Mouse (Mus musculus) thymus, postnatal 10 days (tissue): ENCODE measurements around the gene Lhfpl4.

Experiments used
- DNase-seq, 2 experiments: peaks; one replicate each; pipeline ENCODE4 v3.0.0; 2021; ENCODE audit warnings: low spot score in 2 of 2

Gene Lhfpl4

DNA sequence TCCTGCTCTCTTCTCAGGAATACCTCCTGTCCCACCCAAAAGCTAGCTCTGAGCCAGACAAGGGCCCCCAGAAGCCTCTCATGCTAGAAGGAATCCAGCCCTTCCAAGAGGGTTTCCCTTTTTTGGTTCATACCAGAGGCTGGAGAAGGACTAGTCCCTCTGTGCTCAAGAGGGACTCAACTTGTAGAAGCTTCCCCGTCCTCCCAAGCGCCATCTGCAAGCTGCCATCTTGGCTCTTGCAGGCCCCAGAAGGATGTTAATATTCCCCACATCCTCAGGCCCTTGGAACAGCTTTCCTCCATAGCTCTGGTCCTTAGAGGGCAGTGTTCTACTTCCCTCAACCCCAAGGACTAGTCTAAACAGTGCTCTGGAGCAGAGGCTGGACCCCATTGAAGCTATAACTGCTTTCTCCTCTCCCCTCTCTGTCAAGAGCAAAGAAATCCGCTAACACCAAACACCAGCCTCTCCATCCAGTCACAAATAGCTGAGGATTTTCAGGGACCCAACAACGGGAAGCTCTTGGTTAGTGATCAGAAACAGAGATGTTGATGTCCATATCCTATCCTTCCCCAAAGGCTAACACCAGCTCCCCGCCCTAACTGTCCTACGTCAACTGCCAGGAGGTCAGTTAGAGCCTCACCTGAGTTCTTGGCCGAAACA, 26.7 kb downstream of the Lhfpl4 start:
- no peak for DNase-seq

DNA sequence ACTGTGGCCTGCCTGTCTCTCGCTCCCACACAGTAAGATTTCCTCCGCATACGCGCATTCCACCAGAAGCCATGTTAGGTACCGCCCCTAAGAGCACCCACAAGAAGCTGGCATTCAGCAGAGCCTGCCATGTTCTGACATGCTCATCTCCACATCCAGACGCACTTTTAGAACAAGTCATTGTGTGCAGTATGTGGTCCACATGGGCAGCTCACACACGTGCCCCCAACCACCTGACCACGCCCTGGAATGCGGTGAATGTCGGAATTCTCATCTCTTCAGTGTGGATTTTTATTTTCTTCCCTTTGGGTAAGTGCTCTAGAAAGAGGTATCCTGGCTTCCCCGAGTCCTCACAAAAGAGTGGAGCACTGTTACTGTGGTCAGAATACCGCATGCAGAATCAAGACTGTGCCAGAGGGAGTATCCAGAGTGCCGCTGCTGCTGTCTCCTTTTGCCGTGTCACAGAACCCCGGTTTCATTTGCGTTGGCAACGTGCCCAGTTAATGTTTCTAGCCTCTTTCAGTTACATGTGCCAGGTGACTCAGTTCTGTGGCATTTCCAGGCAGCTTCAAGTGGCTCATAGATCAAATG, 28.4 kb downstream of the Lhfpl4 start:
- no peak for DNase-seq

DNA sequence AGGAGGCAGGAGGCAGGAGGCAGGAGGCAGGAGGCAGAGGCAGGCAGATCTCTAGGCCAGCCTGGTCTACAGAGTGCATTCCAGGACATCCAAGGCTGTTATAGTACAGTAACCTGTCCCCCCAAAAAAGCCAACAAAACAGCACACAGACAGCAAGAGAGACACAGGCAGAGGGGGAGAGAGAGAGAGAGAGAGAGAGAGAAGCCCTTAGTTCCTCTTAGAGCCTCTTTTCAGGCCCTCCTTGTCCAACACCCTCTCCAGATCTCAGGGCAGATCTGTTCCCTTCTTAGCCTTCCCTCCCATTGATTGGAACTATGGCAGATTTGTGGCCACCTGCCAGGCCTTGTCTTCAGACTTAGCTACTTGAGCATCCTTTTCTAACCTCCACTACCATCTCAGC, 31.7 kb downstream of the Lhfpl4 start:
- DNase-seq: no peak

DNA sequence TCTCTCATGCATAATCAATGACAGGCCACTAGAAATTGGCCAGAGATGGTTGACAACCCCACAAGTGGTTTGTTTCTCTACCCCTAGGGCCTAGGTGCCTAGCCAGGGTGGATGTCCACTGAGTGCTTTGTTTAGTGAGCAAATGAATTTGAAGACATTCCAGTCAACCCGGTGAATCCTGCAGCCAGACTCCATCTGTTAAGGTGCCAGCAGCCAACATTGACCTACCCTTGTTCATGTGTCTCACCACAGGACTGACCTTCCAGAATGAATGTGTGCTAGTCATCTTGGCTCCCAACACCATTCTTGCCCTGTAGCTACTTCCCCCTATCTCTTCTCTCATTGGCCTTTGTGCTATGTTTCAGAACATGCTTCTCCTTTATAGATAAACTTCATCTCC, 33.2 kb downstream of the Lhfpl4 start:
- no peak for DNase-seq

DNA sequence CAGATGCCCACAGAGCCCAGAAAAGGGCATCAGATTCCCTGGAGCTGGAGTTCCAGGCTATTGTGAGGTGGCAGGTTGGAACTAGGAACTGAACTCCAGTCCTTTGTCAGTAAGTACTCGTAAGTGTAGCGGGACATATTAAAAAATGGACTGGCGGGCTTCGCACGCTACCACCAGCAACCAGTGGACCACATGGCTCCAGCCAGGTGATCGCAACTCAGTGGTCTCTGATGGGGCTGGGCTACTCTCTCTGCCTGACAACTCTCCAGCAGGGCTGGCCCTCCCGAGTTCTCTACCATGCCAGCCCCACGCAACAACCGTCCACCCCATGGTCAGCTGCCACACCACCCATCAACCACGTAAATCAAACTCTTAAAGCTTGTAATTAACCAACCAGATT, 35.1 kb downstream of the Lhfpl4 start:
- DNase-seq: no peak

DNA sequence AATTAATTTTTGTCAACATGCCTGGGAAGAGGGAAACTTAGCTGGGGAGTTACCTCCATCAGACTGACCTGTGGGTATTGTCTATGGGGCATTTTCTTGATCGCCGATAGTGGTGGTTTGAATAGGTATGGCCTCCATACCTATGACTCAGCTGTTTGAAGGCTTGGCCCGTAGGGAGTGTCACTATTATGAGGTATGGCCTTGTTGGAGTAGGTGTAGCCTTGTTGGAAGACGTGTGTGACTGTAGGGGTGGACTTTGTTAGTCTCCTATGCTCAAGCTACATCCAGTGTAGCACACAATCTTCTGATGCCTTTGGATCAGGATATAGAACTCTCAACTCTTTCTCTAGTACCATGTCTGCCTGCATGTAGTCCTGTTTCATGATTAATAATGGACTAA, 39.1 kb downstream of the Lhfpl4 start:
- DNase-seq: no peak

DNA sequence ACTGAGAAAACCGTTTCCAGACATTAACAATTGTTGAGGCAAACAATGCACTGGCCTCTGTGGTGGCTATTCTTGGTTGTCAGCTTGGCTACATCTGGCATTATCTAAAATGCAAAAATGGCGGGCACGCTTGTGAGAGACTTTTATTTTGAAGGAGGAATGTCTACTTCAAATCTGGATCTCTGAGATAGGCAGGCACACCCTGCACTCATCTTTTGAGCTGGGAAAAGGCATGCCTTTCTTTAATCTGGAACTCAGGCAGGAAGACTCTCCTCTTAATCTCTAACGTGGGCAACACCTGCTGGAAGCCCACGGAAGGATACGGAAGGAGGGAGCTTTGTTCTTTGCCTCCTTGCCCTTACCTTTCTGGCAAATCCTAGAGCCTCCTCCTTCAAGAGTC, 40.3 kb downstream of the Lhfpl4 start:
- DNase-seq: no peak

DNA sequence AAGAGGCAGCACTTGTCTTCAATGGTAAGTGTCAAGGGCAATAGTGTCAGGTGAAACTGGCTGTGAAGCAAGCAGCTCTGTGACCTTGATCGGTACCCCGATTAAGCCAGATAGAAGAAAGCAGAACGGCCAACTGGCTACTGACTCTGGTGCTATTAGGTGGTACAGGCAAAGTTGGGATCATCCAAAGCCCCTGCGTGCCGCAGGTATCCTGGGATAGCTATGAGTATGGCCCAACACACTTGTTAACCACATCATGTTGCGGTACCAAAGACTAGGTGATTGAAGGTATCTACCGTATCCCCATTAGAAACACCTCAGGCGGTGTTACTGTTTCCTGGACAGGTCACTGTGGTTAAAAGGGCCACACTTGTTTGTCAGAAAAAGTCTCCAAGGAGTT, 41.1 kb downstream of the Lhfpl4 start:
- no peak for DNase-seq

DNA sequence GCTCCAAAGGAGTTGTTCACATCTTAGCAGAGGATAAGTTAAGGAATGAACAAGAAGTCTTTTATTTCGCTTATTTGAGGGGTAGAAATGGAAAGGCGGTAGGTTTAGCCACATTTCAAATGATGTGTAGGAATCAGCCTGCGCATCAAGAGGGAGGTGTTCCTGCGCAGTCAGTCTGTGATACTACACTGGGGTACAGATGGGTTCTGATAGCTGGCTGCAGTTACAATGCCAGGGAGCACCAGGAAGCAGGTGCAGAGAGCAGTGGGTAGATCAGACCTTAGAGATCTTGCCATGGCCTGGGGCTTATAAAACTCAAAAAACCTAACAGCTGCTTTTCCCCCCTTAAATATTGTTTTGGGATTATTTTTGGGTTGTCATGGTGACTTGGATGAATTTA, 49.9 kb downstream of the Lhfpl4 start:
- no peak for DNase-seq

DNA sequence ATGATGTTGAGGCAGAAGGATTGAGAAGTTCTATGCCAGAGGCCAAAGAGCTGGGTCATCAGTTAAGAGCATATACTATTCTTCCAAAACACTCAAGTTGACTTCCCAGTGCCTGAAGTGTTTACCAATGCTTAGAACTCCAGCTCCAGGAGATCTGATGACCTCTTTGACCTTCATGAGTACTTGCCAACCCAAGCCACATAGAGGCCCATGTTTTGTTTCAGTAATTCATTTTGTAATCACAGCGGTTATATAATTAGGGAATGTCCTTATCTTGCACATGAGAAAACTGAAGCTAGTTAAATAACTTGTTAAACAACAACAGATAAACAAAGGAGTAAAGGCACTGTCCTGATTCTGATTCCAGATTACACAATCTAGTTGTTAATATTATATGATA, 50.4 kb downstream of the Lhfpl4 start:
- DNase-seq: no peak

DNA sequence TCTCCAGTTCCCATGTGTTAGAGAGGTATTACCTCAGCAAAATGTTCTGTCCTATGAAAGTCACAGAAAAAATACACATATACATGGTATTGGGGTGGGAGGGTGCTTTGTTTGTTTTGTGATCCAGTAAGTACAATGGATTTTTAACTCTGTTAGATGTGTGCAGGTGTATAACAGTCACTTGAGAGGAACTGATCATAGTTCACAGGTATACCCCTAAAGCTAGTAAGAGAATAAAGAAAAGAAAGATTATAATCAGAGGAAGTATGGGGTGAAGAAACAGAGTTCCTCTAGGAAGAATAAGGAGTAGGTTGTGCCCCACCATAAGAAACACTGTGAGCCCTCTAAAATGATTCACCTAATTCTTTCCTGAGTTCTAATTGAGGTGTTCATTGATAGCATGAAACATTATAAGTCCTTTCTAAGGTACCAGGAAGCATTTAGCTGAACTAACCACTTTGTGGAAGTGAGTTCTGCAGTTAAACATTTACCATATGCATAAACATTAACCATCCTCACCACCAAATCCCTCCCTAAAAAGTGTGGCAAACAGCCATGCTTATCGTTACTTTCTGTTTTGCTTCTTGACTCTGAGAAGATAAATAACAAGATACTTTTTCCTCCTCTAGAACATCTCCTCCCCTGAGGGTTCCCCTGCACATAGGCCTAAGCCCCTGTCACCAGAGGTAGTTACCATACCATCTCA, 53.6 kb downstream of the Lhfpl4 start:
- DNase-seq: no peak

DNA sequence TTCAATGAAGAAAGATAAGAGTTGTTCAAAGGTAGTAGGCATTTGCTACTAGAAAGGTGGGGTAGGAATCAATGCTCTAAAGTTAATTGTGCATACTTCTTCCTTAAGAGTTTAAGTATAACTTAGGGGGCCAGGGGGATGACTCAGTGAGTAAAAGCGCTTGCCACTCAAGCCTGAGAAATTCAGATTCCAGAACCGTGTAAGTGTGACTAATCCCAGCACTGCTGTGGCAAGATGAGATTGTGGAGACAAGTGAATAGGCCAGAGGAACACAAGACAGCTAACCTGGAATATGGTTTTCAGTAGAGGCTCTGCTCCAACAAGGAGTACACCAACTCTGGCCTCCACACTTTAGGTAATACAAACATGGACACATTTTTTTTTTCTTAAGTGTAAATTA, 61.8 kb downstream of the Lhfpl4 start:
- DNase-seq: no peak

DNA sequence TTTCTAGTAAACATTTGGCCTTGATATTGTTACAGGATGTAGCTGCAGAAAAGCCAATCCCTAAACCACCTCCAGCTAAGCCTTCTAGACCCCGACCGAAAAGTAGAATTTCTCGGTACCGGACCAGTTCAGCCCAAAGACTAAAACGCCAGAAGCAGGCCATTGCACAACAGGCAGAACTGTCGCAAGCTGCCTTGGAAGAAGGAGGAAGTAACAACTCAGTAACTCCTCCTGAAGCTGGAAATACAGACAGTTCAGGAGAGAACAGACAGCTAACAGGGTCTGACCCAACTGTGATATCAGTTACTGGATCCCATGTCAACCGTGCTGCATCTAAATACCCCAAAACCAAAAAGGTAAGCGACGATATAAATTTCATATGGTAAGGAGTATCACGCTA, 74.4 kb downstream of the Lhfpl4 start:
- DNase-seq: no peak
